Mouse (Mus musculus) hindbrain, embryonic 13.5 days (tissue): ENCODE measurements at regions not wholly inside any gene's neighbourhood (a gene's known extent, or its start where the extent isn't known, plus 50 kb on each side); places are given as distances from the start of the nearest gene placed in this dataset.

Experiments
- ATAC-seq: fragments of 200-750 bp; cut with Nextera tagmentation; 2 replicates; pipeline ENCODE4 v1.8.0; 2017; ENCODE audit warnings: moderate TSS enrichment; ENCODE audit not compliant: low FRiP score
- H3K27ac ChIP-seq: fragments of 300-500 bp; sonication (generic); 2 replicates; pipeline ENCODE4 v1.5.1; 2015; ENCODE audit warnings: inconsistent platforms, mild to moderate bottlenecking, moderate library complexity
- H3K27me3 ChIP-seq: fragments of 300-500 bp; sonication (generic); 2 replicates; pipeline ENCODE4 v1.6.1; 2015; ENCODE audit warnings: mild to moderate bottlenecking, inconsistent platforms
- H3K36me3 ChIP-seq: fragments of 300-500 bp; sonication (generic); 2 replicates; pipeline ENCODE4 v1.6.1; 2015; ENCODE audit warnings: mild to moderate bottlenecking, inconsistent platforms
- H3K4me1 ChIP-seq: fragments of 300-500 bp; sonication (generic); replicated peaks from 2 replicates; pipeline ENCODE4 v1.6.1; 2015; ENCODE audit warnings: inconsistent platforms
- H3K4me2 ChIP-seq: fragments of 300-500 bp; sonication (generic); 2 replicates; pipeline ENCODE4 v1.6.1; 2015; ENCODE audit warnings: inconsistent platforms, mild to moderate bottlenecking, moderate library complexity
- H3K4me3 ChIP-seq: fragments of 300-500 bp; sonication (generic); 2 replicates; pipeline ENCODE4 v1.5.1; 2015; ENCODE audit warnings: mild to moderate bottlenecking, inconsistent platforms
- H3K9ac ChIP-seq: fragments of 300-500 bp; sonication (generic); 2 replicates; pipeline ENCODE4 v1.6.1; 2015; ENCODE audit warnings: mild to moderate bottlenecking, inconsistent platforms
- H3K9me3 ChIP-seq: fragments of 300-500 bp; sonication (generic); 2 replicates; pipeline ENCODE4 v1.6.1; 2016; ENCODE audit warnings: inconsistent platforms
- WGBS: fragments of 180-500 bp; shearing (Covaris S2); methylation state at CpG from one replicate; pipeline ENCODE4 v1.1.7; 2015; 5-methylcytosine and 5-hydroxymethylcytosine counted together

GRCm38 (mm10) chr10:117557666-117558065, 71.6 kb upstream of the Cpm start:
- Histone ChIP-seq H3K4me2 (no peak overlapping the region), H3K36me3 (no peaks in the 10 kb centered on the region), H3K4me1 (peaks cover 16% of the 10 kb centered on the region), H3K4me3 (no peak overlapping the region), H3K27ac (no peak overlapping the region), H3K9me3 (no peaks in the 10 kb centered on the region), H3K27me3 (no peaks in the 10 kb centered on the region), H3K9ac (no peak overlapping the region)
- WGBS, result 97% methylated on average over 1 of the region's 1 CpGs
- ATAC-seq, result no peak

GRCm38 (mm10) chr10:117556851-117557542, 72.3 kb upstream of the Cpm start:
- no peak for ATAC-seq
- WGBS, result 82% methylated on average over 14 of the region's 14 CpGs
- no peaks in the 10 kb centered on the region for H3K36me3 ChIP-seq
- H3K27ac ChIP-seq, result no peak overlapping the region
- no peaks in the 10 kb centered on the region for H3K9me3 ChIP-seq
- no peak overlapping the region for H3K4me3 ChIP-seq
- H3K4me2 ChIP-seq, result no peak overlapping the region
- H3K27me3 ChIP-seq, result no peaks in the 10 kb centered on the region
- H3K9ac ChIP-seq, result no peak overlapping the region
- peaks cover 16% of the 10 kb centered on the region for H3K4me1 ChIP-seq

GRCm38 (mm10) chr10:117556027-117556789, 73.1 kb upstream of the Cpm start:
- H3K27ac ChIP-seq, result no peak overlapping the region
- no peaks in the 10 kb centered on the region for H3K9me3 ChIP-seq
- ATAC-seq, result no peak
- WGBS, result 60% methylated on average over 15 of the region's 15 CpGs
- no peaks in the 10 kb centered on the region for H3K36me3 ChIP-seq
- H3K27me3 ChIP-seq, result no peaks in the 10 kb centered on the region
- H3K4me2 ChIP-seq, result no peak overlapping the region
- peaks cover 13% of the 10 kb centered on the region for H3K4me1 ChIP-seq
- H3K9ac ChIP-seq, result no peak overlapping the region
- H3K4me3 ChIP-seq, result no peak overlapping the region

GRCm38 (mm10) chr10:117555542-117555941, 73.8 kb upstream of the Cpm start:
- H3K9me3 ChIP-seq, result no peaks in the 10 kb centered on the region
- WGBS, result 90% methylated on average over 10 of the region's 10 CpGs
- H3K4me3 ChIP-seq, result no peak overlapping the region
- ATAC-seq, result no peak
- H3K4me2 ChIP-seq, result no peak overlapping the region
- H3K27me3 ChIP-seq, result no peaks in the 10 kb centered on the region
- H3K27ac ChIP-seq, result no peak overlapping the region
- H3K9ac ChIP-seq, result no peak overlapping the region
- no peaks in the 10 kb centered on the region for H3K36me3 ChIP-seq
- H3K4me1 ChIP-seq, result peaks cover 13% of the 10 kb centered on the region

GRCm38 (mm10) chr10:117555044-117555443, 74.3 kb upstream of the Cpm start:
- WGBS, result 86% methylated on average over 8 of the region's 8 CpGs
- H3K27me3 ChIP-seq, result no peaks in the 10 kb centered on the region
- H3K9ac ChIP-seq, result no peak overlapping the region
- peaks cover 10% of the 10 kb centered on the region for H3K4me1 ChIP-seq
- no peak for ATAC-seq
- no peak overlapping the region for H3K4me3 ChIP-seq
- no peak overlapping the region for H3K4me2 ChIP-seq
- no peaks in the 10 kb centered on the region for H3K9me3 ChIP-seq
- H3K36me3 ChIP-seq, result no peaks in the 10 kb centered on the region
- no peak overlapping the region for H3K27ac ChIP-seq

GRCm38 (mm10) chr10:117554533-117554932, 74.8 kb upstream of the Cpm start:
- H3K36me3 ChIP-seq, result no peaks in the 10 kb centered on the region
- no peak overlapping the region for H3K4me3 ChIP-seq
- 51% methylated on average over 6 of the region's 6 CpGs for WGBS
- H3K9ac ChIP-seq, result no peak overlapping the region
- ATAC-seq, result no peak
- H3K27ac ChIP-seq, result no peak overlapping the region
- no peaks in the 10 kb centered on the region for H3K27me3 ChIP-seq
- H3K9me3 ChIP-seq, result no peaks in the 10 kb centered on the region
- H3K4me1 ChIP-seq, result peaks cover 5% of the 10 kb centered on the region
- no peak overlapping the region for H3K4me2 ChIP-seq

GRCm38 (mm10) chr10:117553211-117554186, 75.8 kb upstream of the Cpm start:
- H3K9ac ChIP-seq, result no peak overlapping the region
- no peak overlapping the region for H3K4me2 ChIP-seq
- H3K4me3 ChIP-seq, result no peak overlapping the region
- 94% methylated on average over 15 of the region's 15 CpGs for WGBS
- no peaks in the 10 kb centered on the region for H3K9me3 ChIP-seq
- ATAC-seq, result no peak
- H3K27me3 ChIP-seq, result no peaks in the 10 kb centered on the region
- H3K36me3 ChIP-seq, result no peaks in the 10 kb centered on the region
- H3K4me1 ChIP-seq, result no peaks in the 10 kb centered on the region
- no peak overlapping the region for H3K27ac ChIP-seq

- Histone ChIP-seq H3K4me3 (no peak overlapping the region), H3K27ac (no peak overlapping the region), H3K9me3 (no peaks in the 10 kb centered on the region), H3K27me3 (no peaks in the 10 kb centered on the region), H3K4me1 (no peaks in the 10 kb centered on the region), H3K9ac (no peak overlapping the region), H3K36me3 (no peaks in the 10 kb centered on the region), H3K4me2 (no peak overlapping the region)
- 94% methylated on average over 9 of the region's 9 CpGs for WGBS
- ATAC-seq, result no peak
Observed at GRCm38 (mm10) chr10:117552049-117552652, 77.1 kb upstream of the Cpm start.

- no peaks in the 10 kb centered on the region for H3K36me3 ChIP-seq
- no peak for ATAC-seq
- H3K4me2 ChIP-seq, result no peak overlapping the region
- H3K27ac ChIP-seq, result no peak overlapping the region
- H3K9ac ChIP-seq, result no peak overlapping the region
- H3K4me3 ChIP-seq, result no peak overlapping the region
- WGBS, result 92% methylated on average over 13 of the region's 13 CpGs
- no peaks in the 10 kb centered on the region for H3K27me3 ChIP-seq
- H3K4me1 ChIP-seq, result no peaks in the 10 kb centered on the region
- H3K9me3 ChIP-seq, result no peaks in the 10 kb centered on the region
Observed at GRCm38 (mm10) chr10:117551234-117552048, 77.9 kb upstream of the Cpm start.

- no peak overlapping the region for H3K27ac ChIP-seq
- WGBS, result 86% methylated on average over 16 of the region's 16 CpGs
- no peak for ATAC-seq
Observed at GRCm38 (mm10) chr10:117549854-117550605, 79.3 kb upstream of the Cpm start.

GRCm38 (mm10) chr10:117549506-117549830, 79.8 kb upstream of the Cpm start:
- Histone ChIP-seq H3K27me3 (no peaks in the 10 kb centered on the region), H3K9me3 (no peaks in the 10 kb centered on the region), H3K27ac (no peak overlapping the region), H3K4me2 (no peak overlapping the region), H3K4me1 (peaks cover 2% of the 10 kb centered on the region; the same call in 1 of the 2 replicates), H3K36me3 (no peaks in the 10 kb centered on the region), H3K4me3 (no peak overlapping the region), H3K9ac (no peak overlapping the region)
- 93% methylated on average over 4 of the region's 4 CpGs for WGBS
- ATAC-seq, result no peak

More at GRCm38 (mm10) chr10:117549854-117550605, 79.3 kb upstream of the Cpm start:
- H3K36me3 ChIP-seq, result no peaks in the 10 kb centered on the region
- H3K4me1 ChIP-seq, result no peaks in the 10 kb centered on the region
- no peak overlapping the region for H3K4me2 ChIP-seq
- H3K4me3 ChIP-seq, result no peak overlapping the region
- no peaks in the 10 kb centered on the region for H3K27me3 ChIP-seq
- H3K9me3 ChIP-seq, result no peaks in the 10 kb centered on the region
- no peak overlapping the region for H3K9ac ChIP-seq
